Mouse (Mus musculus): ENCODE results near the gene Spout1.

The Spout1 gene

GRCm38 (mm10) chr2:30177700-30178675 is at the start of gene Spout1:
Gene Spout1, minus strand, starts transcription at chr2:30178459.
- in situ Hi-C loops (cut with MboI; ENCODE audit: unreplicated experiment in 2 of 2), result no loop called here

- in situ Hi-C loops (cut with MboI; ENCODE audit: unreplicated experiment in 2 of 2), result no loop called here
These were observed 38.0 kb upstream of the Spout1 start for GRCm38 (mm10) chr2:30216293-30216692.

GRCm38 (mm10) chr2:30215493-30215892 is 37.2 kb upstream of the Spout1 start:
- in situ Hi-C loops (cut with MboI; ENCODE audit: unreplicated experiment in 2 of 2), result no loop called here

- in situ Hi-C loops (cut with MboI; ENCODE audit: unreplicated experiment in 2 of 2), result no loop called here
These were observed 36.5 kb upstream of the Spout1 start for GRCm38 (mm10) chr2:30214745-30215144.

- in situ Hi-C loops (cut with MboI; ENCODE audit: unreplicated experiment in 2 of 2), result no loop called here
These were observed 34.7 kb upstream of the Spout1 start for GRCm38 (mm10) chr2:30212951-30213350.

GRCm38 (mm10) chr2:30212169-30212545 is 33.9 kb upstream of the Spout1 start:
- in situ Hi-C loops (cut with MboI; ENCODE audit: unreplicated experiment in 2 of 2), result no loop called here

GRCm38 (mm10) chr2:30211408-30212168 is 33.3 kb upstream of the Spout1 start:
- in situ Hi-C loops (cut with MboI; ENCODE audit: unreplicated experiment in 2 of 2), result no loop called here

- in situ Hi-C loops (cut with MboI; ENCODE audit: unreplicated experiment in 2 of 2), result no loop called here
These were observed 29.6 kb upstream of the Spout1 start for GRCm38 (mm10) chr2:30207886-30208285.

- in situ Hi-C loops (cut with MboI; ENCODE audit: unreplicated experiment in 2 of 2), result no loop called here
These were observed 29.1 kb upstream of the Spout1 start for GRCm38 (mm10) chr2:30207401-30207800.

- in situ Hi-C loops (cut with MboI; ENCODE audit: unreplicated experiment in 2 of 2), result no loop called here
These were observed 27.5 kb upstream of the Spout1 start, which contains the start of gene Kyat1 for GRCm38 (mm10) chr2:30205629-30206357. Gene Kyat1, minus strand, starts transcription at chr2:30205847.

- in situ Hi-C loops (cut with MboI; ENCODE audit: unreplicated experiment in 2 of 2), result no loop called here
These were observed 27.0 kb upstream of the Spout1 start for GRCm38 (mm10) chr2:30205255-30205628.

GRCm38 (mm10) chr2:30203439-30203838 is 25.2 kb upstream of the Spout1 start:
- in situ Hi-C loops (cut with MboI; ENCODE audit: unreplicated experiment in 2 of 2), result no loop called here

- in situ Hi-C loops (cut with MboI; ENCODE audit: unreplicated experiment in 2 of 2), result no loop called here
These were observed 22.2 kb upstream of the Spout1 start for GRCm38 (mm10) chr2:30200388-30200925.

- in situ Hi-C loops (cut with MboI; ENCODE audit: unreplicated experiment in 2 of 2), result no loop called here
These were observed 21.7 kb upstream of the Spout1 start for GRCm38 (mm10) chr2:30199984-30200383.

- in situ Hi-C loops (cut with MboI; ENCODE audit: unreplicated experiment in 2 of 2), result no loop called here
These were observed 19.8 kb upstream of the Spout1 start for GRCm38 (mm10) chr2:30198021-30198420.

- in situ Hi-C loops (cut with MboI; ENCODE audit: unreplicated experiment in 2 of 2), result loop anchor here in 1 of 2 experiments (5.0 kb wide), 1 partner anchor 73 kb away; the partner anchor contains the start of gene Phyhd1
These were observed 16.4 kb upstream of the Spout1 start for GRCm38 (mm10) chr2:30194656-30195055.

- in situ Hi-C loops (cut with MboI; ENCODE audit: unreplicated experiment in 2 of 2), result loop anchor here in 1 of 2 experiments (5.0 kb wide), 1 partner anchor 75 kb away; the partner anchor contains the start of gene Phyhd1
These were observed 13.7 kb upstream of the Spout1 start for GRCm38 (mm10) chr2:30191790-30192580.

- in situ Hi-C loops (cut with MboI; ENCODE audit: unreplicated experiment in 2 of 2), result no loop called here
These were observed 7.4 kb upstream of the Spout1 start for GRCm38 (mm10) chr2:30185681-30186080.

GRCm38 (mm10) chr2:30185276-30185675 is 7.0 kb upstream of the Spout1 start:
- in situ Hi-C loops (cut with MboI; ENCODE audit: unreplicated experiment in 2 of 2), result no loop called here

GRCm38 (mm10) chr2:30183721-30184120 is 5.5 kb upstream of the Spout1 start:
- in situ Hi-C loops (cut with MboI; ENCODE audit: unreplicated experiment in 2 of 2), result no loop called here
